ENCODE assay signal across 15 mouse cellular contexts in the genomic region with DNA sequence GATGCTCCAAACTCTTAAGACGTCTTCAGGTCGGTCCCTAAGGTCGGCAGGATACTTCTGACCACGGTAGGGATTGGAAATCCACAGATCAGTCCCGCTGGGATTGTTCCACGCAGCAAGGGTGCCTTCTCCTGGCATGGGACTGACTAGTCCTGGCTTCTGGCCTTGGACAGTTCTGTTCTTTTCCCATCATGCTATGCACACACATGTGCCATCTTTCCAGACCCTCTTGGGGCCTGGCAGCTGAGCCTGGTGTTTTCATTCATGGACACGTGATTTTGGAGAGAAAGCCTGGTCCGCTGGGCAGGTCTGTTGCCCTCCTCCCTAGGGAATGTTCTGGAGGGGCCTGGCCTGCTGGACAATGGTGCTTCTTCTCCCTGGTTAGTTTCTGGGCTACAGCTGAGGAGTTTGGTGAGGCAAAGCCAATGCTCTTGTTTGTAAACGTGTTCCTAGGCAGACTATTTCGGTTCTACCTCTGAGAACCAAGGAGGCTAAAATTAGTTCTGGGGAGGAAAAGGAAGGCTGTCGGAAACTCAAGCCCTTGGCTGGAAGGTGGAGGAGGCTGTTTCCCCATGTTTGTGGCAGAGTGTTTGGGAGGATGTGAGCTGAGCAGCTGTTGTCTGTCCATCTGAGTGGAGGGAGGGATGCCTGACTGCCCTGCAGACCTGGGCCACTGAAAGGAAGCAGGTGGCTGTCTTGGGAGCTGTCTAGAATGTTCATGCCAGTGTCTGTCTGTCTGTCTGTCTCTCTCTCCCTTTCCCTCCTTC. TPM values are rescaled to one million over a fixed set of nuclear protein-coding genes. Genes with fewer than 3 reads are reported as not detected.
DNase-seq lines count a peak whose midpoint lies in the region; ATAC-seq lines count a peak whose summit lies in the region.
"Had no signal": no experiment of that assay in that cellular context is flagged by ENCODE, and none has a peak within 500 bp of the region (broad histone marks: within the 10 kb centered on the region; RNA-seq: fewer than 3 reads in every experiment).

No protein-coding gene starts in this region.

- intact Hi-C loops in heart, postnatal 10 days (cut with DNase I) = loop anchor here (10.0 kb wide), 1 partner anchor 824 kb away; no protein-coding TSS in a partner anchor

- 78% methylated on average over 11 of the region's 11 CpGs for WGBS in embryonic facial prominence, embryonic 12.5 days
- WGBS in embryonic facial prominence, embryonic 10.5 days = 81% methylated on average over 11 of the region's 11 CpGs
- 55% methylated on average over 11 of the region's 11 CpGs for WGBS in kidney, embryonic 15.5 days
- WGBS in embryonic facial prominence, embryonic 14.5 days = 69% methylated on average over 11 of the region's 11 CpGs

- peak overlapping the region; percentile 30; the same call in 1 of the 2 replicates for H3K27ac ChIP-seq in embryonic facial prominence, embryonic 12.5 days
- no peak overlapping the region; the same call in 1 of the 2 replicates for H3K27ac ChIP-seq in embryonic facial prominence, embryonic 10.5 days (replicated peaks)
- H3K27ac ChIP-seq in kidney, embryonic 15.5 days = peak overlapping the region; percentile 84
- H3K27ac ChIP-seq in embryonic facial prominence, embryonic 14.5 days (replicated peaks; ENCODE audit: low read depth, low read length) = peak overlapping the region; percentile 52; the same call in 1 of the 2 replicates

- no peaks in the 10 kb centered on the region for H3K27me3 ChIP-seq in embryonic facial prominence, embryonic 12.5 days
- H3K27me3 ChIP-seq in embryonic facial prominence, embryonic 10.5 days (replicated peaks; ENCODE audit: low read depth, poor library complexity, severe bottlenecking) = no peaks in the 10 kb centered on the region
- no peaks in the 10 kb centered on the region for H3K27me3 ChIP-seq in kidney, embryonic 15.5 days
- no peaks in the 10 kb centered on the region for H3K27me3 ChIP-seq in embryonic facial prominence, embryonic 14.5 days (replicated peaks; ENCODE audit: control insufficient read depth, insufficient read depth, low read length)
- H3K27me3 ChIP-seq: embryonic facial prominence, embryonic 13.5 days had no signal

- H3K9me3 ChIP-seq in embryonic facial prominence, embryonic 12.5 days = peaks cover 9% of the 10 kb centered on the region
- peaks cover 16% of the 10 kb centered on the region; the same call in 1 of the 2 replicates for H3K9me3 ChIP-seq in embryonic facial prominence, embryonic 10.5 days
- peaks cover 7% of the 10 kb centered on the region; the same call in 1 of the 2 replicates for H3K9me3 ChIP-seq in kidney, embryonic 15.5 days (replicated peaks)
- peaks cover 29% of the 10 kb centered on the region for H3K9me3 ChIP-seq in embryonic facial prominence, embryonic 14.5 days (ENCODE audit: control insufficient read depth, low read length)

- H3K4me3 ChIP-seq in embryonic facial prominence, embryonic 12.5 days = no peak overlapping the region
- H3K4me3 ChIP-seq in embryonic facial prominence, embryonic 10.5 days = no peak overlapping the region
- no peak overlapping the region for H3K4me3 ChIP-seq in kidney, embryonic 15.5 days (replicated peaks)
- no peak overlapping the region for H3K4me3 ChIP-seq in embryonic facial prominence, embryonic 14.5 days (ENCODE audit: low read depth, low read length)
- H3K4me3 ChIP-seq: embryonic facial prominence, embryonic 13.5 days had no signal

- H3K36me3 ChIP-seq in embryonic facial prominence, embryonic 12.5 days = peaks cover 4% of the 10 kb centered on the region
- H3K36me3 ChIP-seq in embryonic facial prominence, embryonic 10.5 days (replicated peaks) = peaks cover 92% of the 10 kb centered on the region
- peaks cover 24% of the 10 kb centered on the region for H3K36me3 ChIP-seq in kidney, embryonic 15.5 days
- peaks cover 16% of the 10 kb centered on the region; the same call in 1 of the 2 replicates for H3K36me3 ChIP-seq in embryonic facial prominence, embryonic 14.5 days (ENCODE audit: control insufficient read depth, insufficient read depth, low read length)

- DNase-seq in embryonic facial prominence, embryonic 10.5 days (ENCODE audit: low spot score) = no peak
- DNase-seq in kidney, postnatal 14 days = no peak
- peak; percentile 46 for DNase-seq in embryonic facial prominence, embryonic 14.5 days (ENCODE audit: low spot score)
- peak; percentile 14 to 32 for DNase-seq in heart, postnatal 10 days
- no peak for DNase-seq in adrenal gland, postnatal 25 days
- DNase-seq in thymus, postnatal 25 days = no peak
- DNase-seq: layer of hippocampus, postnatal 36 days had no signal

- no peak overlapping the region for H3K9ac ChIP-seq in embryonic facial prominence, embryonic 12.5 days
- H3K9ac ChIP-seq in kidney, embryonic 15.5 days = 0 out of 2 replicates have a peak overlapping the region, but pooled peaks have one; percentile 8
- H3K9ac ChIP-seq in embryonic facial prominence, embryonic 14.5 days (ENCODE audit: low read depth, low read length) = 0 out of 2 replicates have a peak overlapping the region, but pooled peaks have one; percentile 6
- H3K9ac ChIP-seq: embryonic facial prominence, embryonic 13.5 days had no signal

- H3K4me1 ChIP-seq in embryonic facial prominence, embryonic 12.5 days = peaks cover 20% of the 10 kb centered on the region
- H3K4me1 ChIP-seq in embryonic facial prominence, embryonic 10.5 days = peaks cover 50% of the 10 kb centered on the region
- H3K4me1 ChIP-seq in kidney, embryonic 15.5 days = peaks cover 56% of the 10 kb centered on the region
- peaks cover 7% of the 10 kb centered on the region; the same call in 1 of the 2 replicates for H3K4me1 ChIP-seq in embryonic facial prominence, embryonic 14.5 days (ENCODE audit: control insufficient read depth, insufficient read depth, low read length)

- H3K4me2 ChIP-seq in embryonic facial prominence, embryonic 12.5 days (replicated peaks) = no peak overlapping the region
- peak overlapping the region; percentile 27; the same call in 1 of the 2 replicates for H3K4me2 ChIP-seq in kidney, embryonic 15.5 days
- no peak overlapping the region for H3K4me2 ChIP-seq in embryonic facial prominence, embryonic 14.5 days (ENCODE audit: low read depth, low read length)
- H3K4me2 ChIP-seq: embryonic facial prominence, embryonic 13.5 days; midbrain, embryonic 11.5 days had no signal

- ATAC-seq in embryonic facial prominence, embryonic 12.5 days (ENCODE audit: insufficient number of reproducible peaks, insufficient read depth, low FRiP score, low TSS enrichment) = no peak
- peak; percentile 53 for ATAC-seq in kidney, embryonic 15.5 days (replicated peaks; ENCODE audit: low FRiP score)
- peak; percentile 30; the same call in 1 of the 2 replicates for ATAC-seq in embryonic facial prominence, embryonic 14.5 days (ENCODE audit: low read depth)

RNA-seq across cellular contexts. Expression of a gene that starts 7.2 kb away (rescaled TPM):
- 44.5 and 52.2 TPM in 2 replicates for polyA plus RNA-seq in embryonic facial prominence, embryonic 12.5 days (2016; fragmentation: Nextera tagmentation; extraction: Ambion mirVana)
- polyA plus RNA-seq in embryonic facial prominence, embryonic 10.5 days (2016; fragmentation: Nextera tagmentation; extraction: Ambion mirVana) = 78.6 and 85.6 TPM in 2 replicates
- polyA plus RNA-seq in kidney, embryonic 15.5 days (2015; fragmentation: Nextera tagmentation; extraction: Ambion mirVana) = 36.4 and 36.6 TPM in 2 replicates
- 18.1 and 19.4 TPM in 2 replicates for polyA plus RNA-seq in embryonic facial prominence, embryonic 14.5 days (2014; fragmentation: Nextera tagmentation; extraction: Ambion mirVana)
- 1 to 10 TPM; 6.9 to 7.4 TPM for total RNA-seq in heart, postnatal 10 days (2021)
- total RNA-seq in adrenal gland, postnatal 25 days (2021) = 10.2 and 10.5 TPM in 2 replicates
- total RNA-seq: neutrophil, adult 5-6 weeks had no signal

RNA-seq across cellular contexts. Expression of a gene that starts 35.7 kb away (rescaled TPM):
- polyA plus RNA-seq in embryonic facial prominence, embryonic 12.5 days (2016; fragmentation: Nextera tagmentation; extraction: Ambion mirVana) = 45.6 and 48.3 TPM in 2 replicates
- 44.2 and 45.3 TPM in 2 replicates for polyA plus RNA-seq in embryonic facial prominence, embryonic 10.5 days (2016; fragmentation: Nextera tagmentation; extraction: Ambion mirVana)
- 24.1 and 25.3 TPM in 2 replicates for polyA plus RNA-seq in kidney, embryonic 15.5 days (2015; fragmentation: Nextera tagmentation; extraction: Ambion mirVana)
- 22.5 and 26.4 TPM in 2 replicates for polyA plus RNA-seq in embryonic facial prominence, embryonic 14.5 days (2014; fragmentation: Nextera tagmentation; extraction: Ambion mirVana)
- total RNA-seq in heart, postnatal 10 days (2021) = 1 to 10 TPM; 2.8 to 4.4 TPM
- 4.6 and 5.1 TPM in 2 replicates for total RNA-seq in adrenal gland, postnatal 25 days (2021)

RNA-seq across cellular contexts. Expression of a gene that starts 43.7 kb away (rescaled TPM):
- not detected in 2 replicates for polyA plus RNA-seq in embryonic facial prominence, embryonic 12.5 days (2016; fragmentation: Nextera tagmentation; extraction: Ambion mirVana)
- polyA plus RNA-seq in embryonic facial prominence, embryonic 10.5 days (2016; fragmentation: Nextera tagmentation; extraction: Ambion mirVana) = not detected in 2 replicates
- polyA plus RNA-seq in kidney, embryonic 15.5 days (2015; fragmentation: Nextera tagmentation; extraction: Ambion mirVana) = 0.30 TPM in 1 of 2 replicates, not detected in the other
- 0.26 TPM in 1 of 2 replicates, not detected in the other for polyA plus RNA-seq in embryonic facial prominence, embryonic 14.5 days (2014; fragmentation: Nextera tagmentation; extraction: Ambion mirVana)
- under 1 TPM in 1 of 2 experiments, not detected in 1; 0.32 TPM for total RNA-seq in heart, postnatal 10 days (2021)
- not detected in 2 replicates for total RNA-seq in adrenal gland, postnatal 25 days (2021)
- total RNA-seq: adrenal gland, adult 18-20 months; layer of hippocampus, postnatal 36 days; MEL; neutrophil, adult 5-6 weeks had no signal
- polyA plus RNA-seq: embryonic facial prominence, embryonic 13.5 days; liver, embryonic 16.5 days; midbrain, embryonic 11.5 days had no signal

RNA-seq across cellular contexts. Expression of a gene that starts 51.9 kb away (rescaled TPM):
- polyA plus RNA-seq in embryonic facial prominence, embryonic 12.5 days (2016; fragmentation: Nextera tagmentation; extraction: Ambion mirVana) = 6.6 and 6.7 TPM in 2 replicates
- polyA plus RNA-seq in embryonic facial prominence, embryonic 10.5 days (2016; fragmentation: Nextera tagmentation; extraction: Ambion mirVana) = 9.3 and 9.8 TPM in 2 replicates
- polyA plus RNA-seq in kidney, embryonic 15.5 days (2015; fragmentation: Nextera tagmentation; extraction: Ambion mirVana) = 20.8 and 26.9 TPM in 2 replicates
- polyA plus RNA-seq in embryonic facial prominence, embryonic 14.5 days (2014; fragmentation: Nextera tagmentation; extraction: Ambion mirVana) = 4.8 and 5.0 TPM in 2 replicates
- under 1 TPM; 0.52 to 0.57 TPM for total RNA-seq in heart, postnatal 10 days (2021)
- total RNA-seq in adrenal gland, postnatal 25 days (2021) = 1.3 and 2.6 TPM in 2 replicates

Comparison
In these comparisons a context has a peak if more than half of its experiments do, and no peak if none do; other contexts are left out.
1. DNase-seq: peak in embryonic facial prominence, embryonic 14.5 days (single experiment) and heart, postnatal 10 days (2 of 2); none in embryonic facial prominence, embryonic 10.5 days (single experiment), kidney, postnatal 14 days (single experiment), adrenal gland, postnatal 25 days (single experiment) and thymus, postnatal 25 days (single experiment).